Mouse (Mus musculus): ENCODE data around the gene Gm21118. TPM values are rescaled to one million over a fixed set of nuclear protein-coding genes. Genes with fewer than 3 reads are reported as not detected.
"Not testable (repeated sequence)": the region's sequence is repeated elsewhere in the genome, so short reads cannot be mapped to it uniquely, and the experiment has no call there.

Gm21118 gene
- total RNA-seq (2021) = not detected
- long read RNA-seq, experiment 1 = 0 reads
- long read RNA-seq, experiment 2 = 0 reads

DNA sequence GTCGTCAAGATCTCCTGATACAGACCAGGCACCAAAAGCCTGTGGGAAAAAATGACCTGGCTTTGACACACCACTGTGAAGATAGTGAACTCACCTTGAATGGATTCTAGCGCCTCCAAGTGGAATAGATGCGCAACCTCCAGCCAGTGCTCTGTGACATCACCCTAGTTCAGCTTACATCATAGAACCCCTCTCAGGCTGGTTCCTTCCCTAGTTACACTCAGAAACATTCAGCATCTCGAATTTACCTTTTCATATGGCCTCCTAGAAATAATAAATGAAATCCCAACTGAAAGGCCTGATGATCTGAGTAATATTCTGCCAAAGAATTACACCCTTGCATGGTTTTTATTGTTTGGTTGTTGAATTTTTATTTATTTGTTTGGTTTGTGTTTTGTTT is at the start of gene Gm21118:
TSS of gene Gm21118 (minus strand) at position 101 of the 400 bp plus-strand sequence.
- DNase-seq = not testable (repeated sequence)

- not testable (repeated sequence) for DNase-seq
Observed at GRCm38 (mm10) chrY:70303187-70303586, 29.7 kb upstream of the Gm21118 start, which contains the start of the genes Gm29423 and Gm29644. Gene Gm29423, minus strand, starts transcription at chrY:70303287. Gene Gm29644, minus strand, starts transcription at chrY:70303343.

Other genes starting within 250 kb of the Gm21118 start
- not detected for gene Gm29423, start 29.6 kb upstream of the Gm21118 start, total RNA-seq (2021)
- not detected for gene Gm29644, start 29.7 kb upstream of the Gm21118 start, total RNA-seq (2021)
- not detected for gene Gm20888, start 168.2 kb upstream of the Gm21118 start, total RNA-seq (2021)